27 mouse cellular contexts compared by ENCODE assay signal in genomic region chr1:19565755-19566154, GRCm38 (mm10).
DNase-seq lines count a peak whose midpoint lies in the region; ATAC-seq and TF ChIP-seq lines count a peak whose summit lies in the region.
"Had no signal": no experiment of that assay in that cellular context is flagged by ENCODE, and none has a peak within 500 bp of the region (broad histone marks: within the 10 kb centered on the region; RNA-seq: fewer than 3 reads in every experiment).

No protein-coding gene starts in this region.

- H3K27me3 ChIP-seq in embryonic facial prominence, embryonic 11.5 days (ENCODE audit: control insufficient read depth, insufficient read depth, low read length): no peaks in the 10 kb centered on the region
- no peaks in the 10 kb centered on the region for H3K27me3 ChIP-seq in embryonic facial prominence, embryonic 10.5 days (replicated peaks; ENCODE audit: low read depth, poor library complexity, severe bottlenecking)
- no peaks in the 10 kb centered on the region for H3K27me3 ChIP-seq in embryonic facial prominence, embryonic 13.5 days
- H3K27me3 ChIP-seq in midbrain, embryonic 13.5 days: no peaks in the 10 kb centered on the region
- no peaks in the 10 kb centered on the region for H3K27me3 ChIP-seq in midbrain, embryonic 16.5 days (ENCODE audit: control insufficient read depth, insufficient read depth, low read depth, low read length)
- H3K27me3 ChIP-seq in hindbrain, postnatal 0 days (ENCODE audit: insufficient read depth, low read length): no peaks in the 10 kb centered on the region
- H3K27me3 ChIP-seq: heart, embryonic 12.5 days; heart, embryonic 15.5 days; hindbrain, embryonic 13.5 days had no signal

- H3K36me3 ChIP-seq in embryonic facial prominence, embryonic 11.5 days (replicated peaks; ENCODE audit: control insufficient read depth, insufficient read depth, low read depth, low read length): no peaks in the 10 kb centered on the region
- H3K36me3 ChIP-seq in embryonic facial prominence, embryonic 10.5 days (replicated peaks): no peaks in the 10 kb centered on the region
- H3K36me3 ChIP-seq in embryonic facial prominence, embryonic 13.5 days: no peaks in the 10 kb centered on the region
- no peaks in the 10 kb centered on the region for H3K36me3 ChIP-seq in midbrain, embryonic 13.5 days
- H3K36me3 ChIP-seq in midbrain, embryonic 16.5 days (ENCODE audit: control insufficient read depth, insufficient read depth, low read length): no peaks in the 10 kb centered on the region
- H3K36me3 ChIP-seq in hindbrain, postnatal 0 days (ENCODE audit: insufficient read depth, low read length): no peaks in the 10 kb centered on the region
- H3K36me3 ChIP-seq: heart, embryonic 12.5 days; heart, embryonic 15.5 days; hindbrain, embryonic 10.5 days; hindbrain, embryonic 13.5 days had no signal

- 39% methylated on average over 3 of the region's 3 CpGs for WGBS in embryonic facial prominence, embryonic 11.5 days
- 48% methylated on average over 3 of the region's 3 CpGs for WGBS in embryonic facial prominence, embryonic 10.5 days
- 9% methylated on average over 3 of the region's 3 CpGs for whole genome bisulfite sequencing in embryonic facial prominence, embryonic 13.5 days
- 40% methylated on average over 3 of the region's 3 CpGs for WGBS in midbrain, embryonic 13.5 days
- WGBS in midbrain, embryonic 16.5 days: 37% methylated on average over 3 of the region's 3 CpGs
- 58% methylated on average over 3 of the region's 3 CpGs for WGBS in hindbrain, postnatal 0 days

- no peaks in the 10 kb centered on the region for H3K4me1 ChIP-seq in embryonic facial prominence, embryonic 11.5 days (ENCODE audit: control insufficient read depth, insufficient read depth, low read length)
- H3K4me1 ChIP-seq in embryonic facial prominence, embryonic 10.5 days: peaks cover 4% of the 10 kb centered on the region; the same call in 1 of the 2 replicates
- peaks cover 15% of the 10 kb centered on the region for H3K4me1 ChIP-seq in embryonic facial prominence, embryonic 13.5 days
- H3K4me1 ChIP-seq in midbrain, embryonic 13.5 days (replicated peaks): 0 out of 2 replicates have a peak, but pooled peaks cover 3% of the 10 kb centered on the region
- no peaks in the 10 kb centered on the region; the same call in 1 of the 2 replicates for H3K4me1 ChIP-seq in midbrain, embryonic 16.5 days (ENCODE audit: control insufficient read depth, insufficient read depth, low read length)
- no peaks in the 10 kb centered on the region for H3K4me1 ChIP-seq in hindbrain, postnatal 0 days (ENCODE audit: insufficient read depth, low read length)
- H3K4me1 ChIP-seq: heart, embryonic 12.5 days; heart, embryonic 15.5 days; hindbrain, embryonic 10.5 days; hindbrain, embryonic 13.5 days had no signal

- no peak for ATAC-seq in embryonic facial prominence, embryonic 11.5 days (replicated peaks; ENCODE audit: insufficient number of reproducible peaks, low FRiP score, low TSS enrichment, low read depth)
- ATAC-seq in embryonic facial prominence, embryonic 13.5 days (ENCODE audit: insufficient number of reproducible peaks, insufficient read depth, low FRiP score, low TSS enrichment, low read depth): no peak
- ATAC-seq in midbrain, embryonic 13.5 days: 0 out of 2 replicates have a peak, but pooled peaks have one; percentile 37
- peak; percentile 72 for ATAC-seq in midbrain, embryonic 16.5 days
- ATAC-seq in hindbrain, postnatal 0 days: no peak
- ATAC-seq: activated CD4-positive, CD25-positive, alpha-beta regulatory T cell, adult 4 months; forebrain, embryonic 14.5 days; forebrain, postnatal 0 days; hindbrain, embryonic 16.5 days; inflammation-experienced regulatory T-cells, adult 6 months had no signal

- H3K9ac ChIP-seq in embryonic facial prominence, embryonic 11.5 days (replicated peaks; ENCODE audit: low read length): no peak overlapping the region
- H3K9ac ChIP-seq in embryonic facial prominence, embryonic 13.5 days: no peak overlapping the region
- no peak overlapping the region for H3K9ac ChIP-seq in midbrain, embryonic 13.5 days (replicated peaks)
- no peak overlapping the region for H3K9ac ChIP-seq in midbrain, embryonic 16.5 days (ENCODE audit: low read depth, low read length)
- no peak overlapping the region for H3K9ac ChIP-seq in hindbrain, postnatal 0 days (replicated peaks; ENCODE audit: low read length)
- H3K9ac ChIP-seq: forebrain, postnatal 0 days; heart, embryonic 12.5 days; heart, embryonic 15.5 days; hindbrain, embryonic 13.5 days had no signal

- H3K9me3 ChIP-seq in embryonic facial prominence, embryonic 11.5 days (replicated peaks; ENCODE audit: control insufficient read depth, low read length): no peaks in the 10 kb centered on the region
- H3K9me3 ChIP-seq in embryonic facial prominence, embryonic 10.5 days: no peaks in the 10 kb centered on the region
- no peaks in the 10 kb centered on the region; the same call in 1 of the 2 replicates for H3K9me3 ChIP-seq in embryonic facial prominence, embryonic 13.5 days
- no peaks in the 10 kb centered on the region for H3K9me3 ChIP-seq in midbrain, embryonic 13.5 days
- no peaks in the 10 kb centered on the region for H3K9me3 ChIP-seq in midbrain, embryonic 16.5 days (replicated peaks; ENCODE audit: control insufficient read depth, low read length, poor library complexity, severe bottlenecking)
- no peaks in the 10 kb centered on the region for H3K9me3 ChIP-seq in hindbrain, postnatal 0 days (ENCODE audit: low read length)
- H3K9me3 ChIP-seq: heart, embryonic 12.5 days; heart, embryonic 15.5 days; hindbrain, embryonic 10.5 days; hindbrain, embryonic 13.5 days had no signal

- DNase-seq in embryonic facial prominence, embryonic 11.5 days (ENCODE audit: low spot score): peak; percentile 31
- no peak for DNase-seq in embryonic facial prominence, embryonic 10.5 days (ENCODE audit: low spot score)
- no peak for DNase-seq in kidney, postnatal 36 days
- no peak for DNase-seq in hindbrain, postnatal 0 days (ENCODE audit: low spot score)
- no peak for DNase-seq in lung, adult 18-20 months
- DNase-seq: adrenal gland, adult 8-10 months; adrenal gland, postnatal 25 days; cerebellum, adult 18-20 months; cerebellum, adult 9-10 months; cerebellum, postnatal 14 days; forebrain, postnatal 0 days; gastrocnemius, adult 2 months; gastrocnemius, postnatal 14 days; heart, adult 11 months; heart, postnatal 10 days; heart, postnatal 36 days had no signal

- H3K27ac ChIP-seq in embryonic facial prominence, embryonic 11.5 days (replicated peaks; ENCODE audit: low read depth, low read length): no peak overlapping the region
- H3K27ac ChIP-seq in embryonic facial prominence, embryonic 10.5 days (replicated peaks): no peak overlapping the region
- H3K27ac ChIP-seq in embryonic facial prominence, embryonic 13.5 days: peak overlapping the region; percentile 29; the same call in 1 of the 2 replicates
- no peak overlapping the region for H3K27ac ChIP-seq in midbrain, embryonic 13.5 days
- no peak overlapping the region for H3K27ac ChIP-seq in midbrain, embryonic 16.5 days (ENCODE audit: low read length)
- no peak overlapping the region for H3K27ac ChIP-seq in hindbrain, postnatal 0 days
- H3K27ac ChIP-seq: gastrocnemius, adult 2 months; heart, embryonic 15.5 days; hindbrain, embryonic 10.5 days; hindbrain, embryonic 13.5 days had no signal

- H3K4me2 ChIP-seq in embryonic facial prominence, embryonic 11.5 days (ENCODE audit: low read depth, low read length): no peak overlapping the region
- H3K4me2 ChIP-seq in embryonic facial prominence, embryonic 13.5 days: no peak overlapping the region
- H3K4me2 ChIP-seq in midbrain, embryonic 13.5 days (replicated peaks): no peak overlapping the region
- no peak overlapping the region for H3K4me2 ChIP-seq in midbrain, embryonic 16.5 days (ENCODE audit: low read length)
- H3K4me2 ChIP-seq in hindbrain, postnatal 0 days (ENCODE audit: low read depth, low read length): no peak overlapping the region
- H3K4me2 ChIP-seq: heart, embryonic 12.5 days; heart, embryonic 15.5 days; hindbrain, embryonic 13.5 days had no signal

- TF ChIP-seq CTCF in hindbrain, postnatal 0 days (IDR thresholded peaks at IDR 0.05; ENCODE audit: low read depth): no peak

- H3K4me3 ChIP-seq in embryonic facial prominence, embryonic 11.5 days (ENCODE audit: low read depth, low read length): no peak overlapping the region
- H3K4me3 ChIP-seq in embryonic facial prominence, embryonic 10.5 days: no peak overlapping the region
- no peak overlapping the region for H3K4me3 ChIP-seq in embryonic facial prominence, embryonic 13.5 days
- H3K4me3 ChIP-seq in midbrain, embryonic 13.5 days (replicated peaks): no peak overlapping the region
- H3K4me3 ChIP-seq in midbrain, embryonic 16.5 days (ENCODE audit: low read depth, low read length): no peak overlapping the region
- no peak overlapping the region for H3K4me3 ChIP-seq in hindbrain, postnatal 0 days (ENCODE audit: low read length)
- H3K4me3 ChIP-seq: gastrocnemius, adult 2 months; heart, embryonic 12.5 days; heart, embryonic 15.5 days; hindbrain, embryonic 10.5 days; hindbrain, embryonic 13.5 days had no signal

Comparison
In these comparisons a context has a peak if more than half of its experiments do, and no peak if none do; other contexts are left out.
1. ATAC-seq: peak in midbrain, embryonic 13.5 days (single experiment) and midbrain, embryonic 16.5 days (single experiment); none in embryonic facial prominence, embryonic 11.5 days (single experiment), embryonic facial prominence, embryonic 13.5 days (single experiment) and hindbrain, postnatal 0 days (single experiment).